Mouse (Mus musculus) hindbrain, embryonic 11.5 days (tissue): ENCODE results near the gene Fam32a. TPM values are rescaled to one million over a fixed set of nuclear protein-coding genes. Genes with fewer than 3 reads are reported as not detected.
A peak's percentile ranks its signal among the peaks of the same experiment; 100 is the strongest.

Experiments used
- ATAC-seq: fragments of 200-750 bp; cut with Nextera tagmentation; 2 replicates; pipeline ENCODE4 v1.8.0; 2017; ENCODE audit warnings: mild to moderate bottlenecking, moderate TSS enrichment, moderate library complexity; ENCODE audit not compliant: low FRiP score
- DNase-seq: peaks from one replicate; pipeline ENCODE4 v3.0.0-alpha.2; 2015; ENCODE audit warnings: low spot score
- H3K27ac ChIP-seq: fragments of 300-500 bp; sonication (generic); 2 replicates; pipeline ENCODE4 v1.5.1; 2014; ENCODE audit warnings: mild to moderate bottlenecking, low read depth, low read length
- H3K27me3 ChIP-seq: fragments of 300-500 bp; sonication (generic); 2 replicates; pipeline ENCODE4 v1.6.1; 2014; ENCODE audit warnings: mild to moderate bottlenecking, low read length, moderate library complexity, mixed read lengths; ENCODE audit not compliant: control insufficient read depth, insufficient read depth
- H3K36me3 ChIP-seq: fragments of 300-500 bp; sonication (generic); 2 replicates; pipeline ENCODE4 v1.6.1; 2014; ENCODE audit warnings: mild to moderate bottlenecking, low read length, moderate library complexity, mixed read lengths; ENCODE audit not compliant: control insufficient read depth, insufficient read depth
- H3K4me1 ChIP-seq: fragments of 300-500 bp; sonication (generic); replicated peaks from 2 replicates; pipeline ENCODE4 v1.6.1; 2014; ENCODE audit warnings: low read length, mixed read lengths; ENCODE audit not compliant: control insufficient read depth, insufficient read depth
- H3K4me2 ChIP-seq: fragments of 300-500 bp; sonication (generic); replicated peaks from 2 replicates; pipeline ENCODE4 v1.6.1; 2014; ENCODE audit warnings: mild to moderate bottlenecking, low read depth, low read length
- H3K4me3 ChIP-seq: fragments of 300-500 bp; sonication (generic); 2 replicates; pipeline ENCODE4 v1.5.1; 2014; ENCODE audit warnings: low read depth, low read length
- H3K9ac ChIP-seq: fragments of 300-500 bp; sonication (generic); 2 replicates; pipeline ENCODE4 v1.6.1; 2014; ENCODE audit warnings: low read depth, low read length
- H3K9me3 ChIP-seq: fragments of 300-500 bp; sonication (generic); 2 replicates; pipeline ENCODE4 v1.6.1; 2016; ENCODE audit warnings: low read length; ENCODE audit not compliant: control insufficient read depth
- WGBS: fragments of 180-500 bp; shearing (Covaris S2); extraction: QIAGEN DNeasy Blood & Tissue Kit; methylation state at CpG from one replicate; pipeline ENCODE4 v1.1.7; 2014; 5-methylcytosine and 5-hydroxymethylcytosine counted together
- polyA plus RNA-seq: library from polyadenylated mRNA; unstranded; fragments of >200 nt; fragmentation: Nextera tagmentation; extraction: Ambion mirVana; gene quantifications from 2 replicates; pipeline ENCODE4 v1.2.1, GENCODE M21; 2014

The Fam32a gene
- polyA plus RNA-seq, 1 experiment from 2014 or later = 75.9 TPM

DNA sequence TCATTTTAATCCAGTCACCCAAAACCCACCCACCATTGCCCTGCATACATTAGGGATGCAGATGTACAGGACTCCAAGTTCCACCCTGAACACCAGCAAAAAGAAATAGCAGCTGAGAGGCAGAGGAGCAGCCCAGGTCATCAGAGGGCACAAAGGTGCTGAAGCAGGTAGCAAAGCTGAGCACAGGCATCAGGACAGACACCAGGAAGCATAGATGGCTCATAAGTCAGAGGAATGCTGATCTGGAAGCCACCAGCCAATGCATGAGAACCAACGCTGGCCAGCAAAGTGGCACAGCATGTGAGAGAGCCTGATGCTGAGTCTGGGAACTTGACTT, 38.3 kb downstream of the Fam32a start:
- Histone ChIP-seq H3K9me3 (no peaks in the 10 kb centered on the region), H3K36me3 (0 out of 2 replicates have a peak, but pooled peaks cover 3% of the 10 kb centered on the region), H3K27ac (no peak overlapping the region), H3K27me3 (no peaks in the 10 kb centered on the region), H3K9ac (no peak overlapping the region), H3K4me3 (no peak overlapping the region), H3K4me2 (no peak overlapping the region), H3K4me1 (no peaks in the 10 kb centered on the region)
- DNase-seq = no peak
- 91% methylated on average over 1 of the region's 1 CpGs for WGBS
- ATAC-seq = no peak

DNA sequence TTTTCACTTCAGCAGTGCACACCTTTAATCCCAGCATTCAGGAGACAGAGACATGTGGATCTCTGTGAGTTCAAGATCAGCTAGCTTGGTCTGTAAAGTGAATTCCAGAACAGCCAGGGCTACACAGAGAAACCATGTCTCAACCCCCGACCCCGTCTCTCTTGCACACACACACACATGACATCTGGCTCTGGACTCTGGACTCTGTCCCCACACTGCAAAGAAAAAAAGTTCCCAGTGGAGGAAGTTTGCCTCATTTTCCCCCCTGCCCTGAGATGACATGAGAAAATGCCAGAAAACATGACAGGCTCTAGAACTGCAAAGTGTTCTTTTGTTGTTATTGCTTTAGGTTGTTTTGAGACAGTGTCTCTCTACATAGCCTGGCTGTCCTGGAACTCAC, 40.3 kb downstream of the Fam32a start:
- Histone ChIP-seq H3K27ac (no peak overlapping the region), H3K4me3 (no peak overlapping the region), H3K9ac (no peak overlapping the region), H3K4me1 (no peaks in the 10 kb centered on the region), H3K9me3 (no peaks in the 10 kb centered on the region), H3K27me3 (no peaks in the 10 kb centered on the region), H3K4me2 (no peak overlapping the region), H3K36me3 (0 out of 2 replicates have a peak, but pooled peaks cover 3% of the 10 kb centered on the region)
- WGBS = 81% methylated on average over 2 of the region's 2 CpGs
- ATAC-seq (no peak), DNase-seq (no peak)

GRCm38 (mm10) chr8:72260585-72260984, 41.1 kb downstream of the Fam32a start:
- Histone ChIP-seq H3K36me3 (0 out of 2 replicates have a peak, but pooled peaks cover 3% of the 10 kb centered on the region), H3K4me3 (no peak overlapping the region), H3K9ac (no peak overlapping the region), H3K27ac (no peak overlapping the region), H3K4me2 (no peak overlapping the region), H3K9me3 (no peaks in the 10 kb centered on the region), H3K27me3 (no peaks in the 10 kb centered on the region), H3K4me1 (no peaks in the 10 kb centered on the region)
- DNase-seq (no peak), ATAC-seq (no peak)
- 69% methylated on average over 4 of the region's 4 CpGs for WGBS

- Histone ChIP-seq H3K4me3 (no peak overlapping the region), H3K27ac (no peak overlapping the region), H3K9ac (no peak overlapping the region), H3K9me3 (no peaks in the 10 kb centered on the region), H3K4me2 (no peak overlapping the region), H3K27me3 (no peaks in the 10 kb centered on the region), H3K4me1 (no peaks in the 10 kb centered on the region), H3K36me3 (0 out of 2 replicates have a peak, but pooled peaks cover 3% of the 10 kb centered on the region)
- 30% methylated on average over 2 of the region's 2 CpGs for WGBS
- DNase-seq (peak; percentile 80), ATAC-seq (peak; percentile 76)
Observed at GRCm38 (mm10) chr8:72261019-72261418, 41.5 kb downstream of the Fam32a start.

DNA sequence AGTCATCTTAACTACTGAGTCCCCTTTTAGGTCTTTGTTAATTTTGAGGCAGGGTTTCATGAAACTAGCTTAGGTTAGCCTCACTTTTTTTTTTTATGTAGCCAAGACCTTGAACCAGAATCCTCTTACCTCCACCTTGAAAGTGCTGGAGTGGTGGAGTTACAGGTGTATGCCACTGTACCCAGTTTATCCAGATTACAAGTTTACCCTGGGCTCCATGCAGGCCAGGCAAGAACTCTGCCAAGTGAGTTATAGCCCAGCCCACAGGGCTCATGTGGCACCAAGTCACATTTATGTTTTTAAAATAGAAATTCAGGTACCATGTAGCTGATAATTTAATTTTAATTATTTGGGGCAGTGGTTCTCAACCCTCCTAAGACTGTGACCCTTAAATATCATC, 41.9 kb downstream of the Fam32a start:
- DNase-seq (no peak), ATAC-seq (peak; percentile 26; the same call in 1 of the 2 replicates)
- no peak overlapping the region for H3K9ac ChIP-seq
- H3K4me2 ChIP-seq = no peak overlapping the region
- H3K27ac ChIP-seq = no peak overlapping the region
- no peaks in the 10 kb centered on the region for H3K9me3 ChIP-seq
- H3K4me3 ChIP-seq = no peak overlapping the region
- H3K36me3 ChIP-seq = 0 out of 2 replicates have a peak, but pooled peaks cover 3% of the 10 kb centered on the region
- H3K4me1 ChIP-seq = no peaks in the 10 kb centered on the region
- H3K27me3 ChIP-seq = no peaks in the 10 kb centered on the region

DNA sequence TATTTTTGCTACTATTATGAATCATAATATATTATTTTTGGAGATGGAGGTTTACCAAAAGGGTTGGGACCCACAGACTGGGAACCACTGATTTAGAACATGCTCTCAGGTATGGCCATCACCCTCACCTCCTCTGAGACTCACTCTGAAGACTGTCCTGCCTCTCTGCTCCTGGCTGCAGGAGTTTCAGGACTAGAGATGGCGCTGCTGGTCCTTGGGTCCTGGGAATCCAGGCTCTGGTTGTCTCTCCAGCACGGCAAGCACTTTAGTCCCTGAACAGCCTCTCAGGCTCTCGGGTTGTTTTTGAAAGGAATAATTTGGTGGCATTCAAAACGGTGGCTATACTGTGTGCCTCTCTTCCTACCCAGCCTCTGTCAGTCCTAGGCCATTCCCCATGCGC, 42.3 kb downstream of the Fam32a start:
- WGBS = 51% methylated on average over 5 of the region's 5 CpGs
- H3K27ac ChIP-seq = no peak overlapping the region
- H3K36me3 ChIP-seq = 0 out of 2 replicates have a peak, but pooled peaks cover 3% of the 10 kb centered on the region
- no peak overlapping the region for H3K9ac ChIP-seq
- DNase-seq = no peak
- no peak for ATAC-seq
- H3K4me2 ChIP-seq = no peak overlapping the region
- no peaks in the 10 kb centered on the region for H3K9me3 ChIP-seq
- H3K4me3 ChIP-seq = no peak overlapping the region
- H3K27me3 ChIP-seq = no peaks in the 10 kb centered on the region
- H3K4me1 ChIP-seq = no peaks in the 10 kb centered on the region

GRCm38 (mm10) chr8:72262756-72263155, 43.2 kb downstream of the Fam32a start:
- Histone ChIP-seq H3K9ac (no peak overlapping the region), H3K4me2 (no peak overlapping the region), H3K27ac (no peak overlapping the region), H3K4me1 (no peaks in the 10 kb centered on the region), H3K4me3 (no peak overlapping the region), H3K27me3 (no peaks in the 10 kb centered on the region), H3K36me3 (no peaks in the 10 kb centered on the region), H3K9me3 (no peaks in the 10 kb centered on the region)
- ATAC-seq (no peak), DNase-seq (no peak)
- 98% methylated on average over 2 of the region's 2 CpGs for WGBS

DNA sequence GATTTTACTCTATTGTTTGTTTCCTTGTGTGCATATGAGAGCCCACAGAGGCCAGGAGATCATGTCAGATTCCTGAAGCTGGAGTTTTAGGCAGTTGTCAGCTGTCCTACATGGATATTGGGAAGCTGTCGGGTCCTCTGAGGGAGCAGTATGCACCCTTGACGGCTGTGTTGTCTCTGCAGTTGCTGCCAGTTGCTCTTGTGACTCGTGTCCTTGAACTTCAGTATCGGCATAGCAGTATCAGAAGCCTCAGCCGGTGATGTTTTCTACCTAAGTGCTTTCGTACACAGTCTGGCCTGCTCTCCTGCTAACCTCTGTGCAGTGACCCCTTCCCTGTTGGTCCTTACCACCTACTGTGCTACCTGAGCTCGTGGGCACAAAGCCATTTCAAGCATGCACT, 43.9 kb downstream of the Fam32a start:
- no peak for DNase-seq
- Histone ChIP-seq H3K27me3 (no peaks in the 10 kb centered on the region), H3K4me1 (no peaks in the 10 kb centered on the region), H3K4me2 (no peak overlapping the region), H3K9me3 (no peaks in the 10 kb centered on the region), H3K36me3 (no peaks in the 10 kb centered on the region), H3K4me3 (no peak overlapping the region), H3K27ac (no peak overlapping the region), H3K9ac (no peak overlapping the region)
- 68% methylated on average over 7 of the region's 7 CpGs for WGBS
- ATAC-seq = no peak

DNA sequence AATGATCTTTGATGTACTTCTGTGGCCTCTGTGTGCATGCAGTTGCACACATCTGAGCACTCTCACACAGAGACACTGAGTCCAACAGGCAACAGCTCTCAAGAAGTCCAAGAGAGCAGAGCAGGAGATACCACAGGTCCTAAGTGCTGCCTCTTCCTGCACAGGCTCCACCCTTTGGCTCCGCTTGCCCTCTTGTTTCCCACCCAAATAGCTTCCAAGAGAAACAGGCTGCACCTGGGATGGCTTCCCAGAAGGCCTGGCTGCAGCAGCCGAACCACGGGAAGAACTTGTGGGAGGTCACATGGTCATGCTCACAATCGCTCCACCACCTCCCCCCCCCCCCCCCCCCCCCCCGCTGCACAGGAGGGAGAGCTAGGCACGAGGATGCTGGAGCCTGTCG, 45.8 kb downstream of the Fam32a start:
- Histone ChIP-seq H3K9me3 (no peaks in the 10 kb centered on the region), H3K4me3 (no peak overlapping the region), H3K4me1 (no peaks in the 10 kb centered on the region), H3K4me2 (no peak overlapping the region), H3K9ac (no peak overlapping the region), H3K27me3 (no peaks in the 10 kb centered on the region), H3K27ac (no peak overlapping the region), H3K36me3 (no peaks in the 10 kb centered on the region)
- no peak for DNase-seq
- ATAC-seq = no peak
- WGBS = 67% methylated on average over 3 of the region's 7 CpGs
